Mouse (Mus musculus) liver, embryonic 14.5 days (tissue): ENCODE results near the gene Prrxl1. TPM values are rescaled to one million over a fixed set of nuclear protein-coding genes. Genes with fewer than 3 reads are reported as not detected.

ENCODE experiments used
- ATAC-seq: fragments of 200-750 bp; cut with Nextera tagmentation; 2 replicates; pipeline ENCODE4 v1.8.0; 2017; ENCODE audit warnings: moderate number of reproducible peaks, mild to moderate bottlenecking, moderate library complexity; ENCODE audit not compliant: insufficient read depth
- DNase-seq, 3 experiments: peaks; one replicate each; pipeline ENCODE4 v3.0.0-alpha.2; 2012 to 2013; ENCODE audit warnings: low read depth in 3 of 3, low spot score in 3 of 3
- H3K27ac ChIP-seq: fragments of 300-500 bp; sonication (generic); 2 replicates; pipeline ENCODE4 v1.5.1; 2014; ENCODE audit warnings: moderate library complexity, mild to moderate bottlenecking, control low read depth, inconsistent platforms
- H3K27me3 ChIP-seq: fragments of 300-500 bp; sonication (generic); 2 replicates; pipeline ENCODE4 v1.6.1; 2014; ENCODE audit warnings: mild to moderate bottlenecking, low read length, moderate library complexity; ENCODE audit not compliant: control insufficient read depth, insufficient read depth
- H3K36me3 ChIP-seq: fragments of 300-500 bp; sonication (generic); replicated peaks from 2 replicates; pipeline ENCODE4 v1.6.1; 2014; ENCODE audit warnings: low read depth; ENCODE audit not compliant: control insufficient read depth, insufficient read depth
- H3K4me1 ChIP-seq, 2 experiments: fragments of 200-500 bp in 1 of 2; fragments of 300-500 bp in 1 of 2; sonication (generic) in 1 of 2; replicated peaks; 2 replicates each; pipeline ENCODE4 v1.6.1; 2012 to 2014; ENCODE audit warnings: antibody characterized with exemption in 1 of 2, inconsistent platforms in 1 of 2, low read length in 1 of 2; ENCODE audit not compliant: control insufficient read depth in 2 of 2, insufficient read depth in 2 of 2
- H3K4me2 ChIP-seq: fragments of 300-500 bp; sonication (generic); 2 replicates; pipeline ENCODE4 v1.6.1; 2014; ENCODE audit warnings: low read depth, mild to moderate bottlenecking, control low read depth, moderate library complexity
- H3K4me3 ChIP-seq, 2 experiments: fragments of 200-500 bp in 1 of 2; fragments of 300-500 bp in 1 of 2; sonication (generic) in 1 of 2; 2 replicates each; pipeline ENCODE4 v1.5.1; 2012 to 2014; ENCODE audit warnings: low read depth in 2 of 2, low read length in 2 of 2, mild to moderate bottlenecking in 2 of 2, control low read depth in 1 of 2, inconsistent platforms in 1 of 2, moderate library complexity in 1 of 2; ENCODE audit not compliant: insufficient read depth in 1 of 2
- H3K9ac ChIP-seq: fragments of 300-500 bp; sonication (generic); replicated peaks from 2 replicates; pipeline ENCODE4 v1.6.1; 2014; ENCODE audit warnings: mild to moderate bottlenecking, control low read depth, moderate library complexity
- H3K9me3 ChIP-seq: fragments of 300-500 bp; sonication (generic); 2 replicates; pipeline ENCODE4 v1.6.1; 2016; ENCODE audit warnings: low read length, mixed read lengths; ENCODE audit not compliant: control insufficient read depth
- CTCF ChIP-seq: IDR thresholded peaks from 2 replicates; pipeline ENCODE4 v1.5.1; 2016; ENCODE audit warnings: antibody characterized with exemption, low read depth, control low read depth
- EP300 ChIP-seq: IDR thresholded peaks from 2 replicates; pipeline ENCODE4 v1.6.1; 2016; ENCODE audit warnings: antibody characterized with exemption, low read depth
- WGBS: fragments of 180-500 bp; shearing (Covaris S2); extraction: QIAGEN DNeasy Blood & Tissue Kit; methylation state at CpG from one replicate; pipeline ENCODE4 v1.1.7; 2014; ENCODE audit not compliant: insufficient replicate concordance; 5-methylcytosine and 5-hydroxymethylcytosine counted together
- polyA plus RNA-seq, 2 experiments: library from polyadenylated mRNA; depleted of rRNA in 1 of 2; stranded (reverse) in 1 of 2; unstranded in 1 of 2; fragments of >200 nt; fragmentation: Nextera tagmentation in 1 of 2; extraction: Ambion mirVana in 1 of 2; gene quantifications; 2 replicates each; pipeline versions ENCODE4 v1.2.1 to v1.2.3; 2012 to 2014

Prrxl1 gene
- polyA plus RNA-seq, 2 experiments, result not detected

DNA sequence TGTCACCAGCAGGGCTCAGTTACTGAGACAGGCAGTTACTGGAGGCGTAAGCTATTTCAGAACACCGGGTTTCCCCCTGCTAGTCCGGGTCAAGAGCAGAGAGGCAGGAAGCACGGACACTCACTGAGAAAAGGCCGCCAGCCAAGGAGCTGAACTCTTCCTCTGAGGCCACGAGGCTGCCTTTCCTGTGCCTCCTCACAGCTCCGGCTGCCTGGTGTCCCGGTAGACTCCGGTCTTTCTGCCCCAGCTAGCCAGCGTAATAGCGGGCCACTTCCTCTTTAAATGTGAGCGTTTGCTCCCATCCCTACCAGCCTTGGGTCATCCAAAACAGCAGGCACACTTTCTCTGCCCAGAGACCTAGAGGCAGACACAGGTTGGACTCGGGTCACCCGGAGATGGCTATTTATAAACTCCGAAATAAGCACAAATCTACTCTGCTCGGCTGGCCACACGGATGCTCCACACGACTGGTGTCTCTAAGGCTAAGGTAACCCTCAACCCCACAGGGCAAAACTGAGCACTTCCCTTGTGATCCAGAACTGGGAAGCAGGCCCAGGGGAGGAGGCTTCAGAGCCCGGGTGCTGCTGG, 84.1 kb downstream of the Prrxl1 start:
- H3K36me3 ChIP-seq, result no peaks in the 10 kb centered on the region
- H3K4me3 ChIP-seq, result no peak overlapping the region
- peaks cover 0 to 2% of the 10 kb centered on the region in 2 experiments; a peak in 2 of 4 replicates for H3K4me1 ChIP-seq
- no peak for DNase-seq
- WGBS, result 22% methylated on average over 19 of the region's 19 CpGs
- no peaks in the 10 kb centered on the region for H3K27me3 ChIP-seq
- no peak for TF ChIP-seq EP300
- no peak for TF ChIP-seq CTCF
- ATAC-seq, result no peak
- no peaks in the 10 kb centered on the region for H3K9me3 ChIP-seq
- no peak overlapping the region for H3K4me2 ChIP-seq
- H3K9ac ChIP-seq, result no peak overlapping the region
- no peak overlapping the region for H3K27ac ChIP-seq

DNA sequence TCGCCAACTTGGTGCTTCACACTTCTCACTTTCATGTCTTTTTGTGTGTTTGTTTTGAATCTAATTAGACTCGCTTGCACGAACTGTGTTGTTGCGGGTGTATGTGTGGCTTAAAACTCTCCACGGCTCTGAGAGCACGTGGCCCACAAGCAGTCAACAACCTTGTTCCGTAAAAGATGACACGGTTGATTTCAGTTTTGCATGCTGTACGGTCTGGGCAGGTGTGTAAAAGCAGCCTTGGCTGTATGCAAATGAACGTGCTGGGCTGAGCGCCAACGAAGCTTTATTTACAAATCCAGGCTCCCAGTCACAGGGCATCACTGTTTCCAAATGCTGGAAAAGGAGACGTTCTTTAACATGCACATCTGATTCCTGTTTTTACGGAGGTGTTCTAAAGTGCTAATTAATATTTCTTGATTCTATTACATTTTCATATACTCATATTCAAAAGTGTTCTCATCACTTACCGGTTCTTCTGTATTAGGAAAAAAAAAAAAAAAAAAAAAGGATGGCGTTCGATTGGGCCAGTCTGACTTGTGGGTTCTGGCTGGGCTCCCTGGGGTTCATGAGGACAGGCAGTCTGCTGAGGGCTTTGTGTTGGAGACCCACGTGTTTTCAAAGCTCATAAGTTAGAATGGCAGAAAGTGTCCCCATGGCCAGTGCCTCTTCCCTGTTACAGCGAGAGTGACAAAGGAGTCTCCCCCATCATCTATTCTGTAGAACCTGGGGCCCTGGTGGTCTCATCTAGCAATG, 85.0 kb downstream of the Prrxl1 start:
- DNase-seq (no peak), ATAC-seq (no peak)
- no peak overlapping the region for H3K9ac ChIP-seq
- WGBS, result 65% methylated on average over 19 of the region's 19 CpGs
- H3K4me3 ChIP-seq, result no peak overlapping the region
- no peaks in the 10 kb centered on the region for H3K9me3 ChIP-seq
- H3K4me2 ChIP-seq, result no peak overlapping the region
- H3K4me1 ChIP-seq, result peaks cover 0 to 2% of the 10 kb centered on the region in 2 experiments; a peak in 2 of 4 replicates
- no peaks in the 10 kb centered on the region for H3K27me3 ChIP-seq
- TF ChIP-seq EP300, result no peak
- no peak for TF ChIP-seq CTCF
- H3K27ac ChIP-seq, result no peak overlapping the region
- no peaks in the 10 kb centered on the region for H3K36me3 ChIP-seq

DNA sequence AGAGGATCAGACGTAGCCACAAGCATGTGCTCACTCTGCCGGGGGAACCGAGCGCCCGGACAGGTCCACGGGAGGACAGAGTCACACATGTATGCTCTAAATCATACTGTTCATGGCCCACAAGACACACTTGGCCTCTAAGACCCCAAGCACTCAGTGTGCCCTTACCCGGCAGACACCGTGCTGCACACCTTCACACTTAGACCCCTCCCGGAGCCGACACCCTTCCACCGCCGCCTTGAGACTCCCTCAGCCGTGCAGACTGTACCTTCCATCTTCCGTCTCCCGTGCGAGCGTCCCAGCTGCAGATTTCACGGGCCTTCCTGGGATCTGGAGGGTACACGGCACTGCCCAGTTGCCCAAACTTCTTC, 85.5 kb downstream of the Prrxl1 start:
- Histone ChIP-seq H3K27me3 (no peaks in the 10 kb centered on the region), H3K27ac (no peak overlapping the region), H3K4me2 (no peak overlapping the region), H3K9me3 (no peaks in the 10 kb centered on the region), H3K9ac (no peak overlapping the region), H3K4me1 (peaks cover 0 to 2% of the 10 kb centered on the region in 2 experiments; a peak in 2 of 4 replicates), H3K36me3 (no peaks in the 10 kb centered on the region), H3K4me3 (no peak overlapping the region)
- no peak for TF ChIP-seq CTCF
- TF ChIP-seq EP300, result no peak
- ATAC-seq (no peak), DNase-seq (no peak)
- WGBS, result 73% methylated on average over 19 of the region's 19 CpGs

DNA sequence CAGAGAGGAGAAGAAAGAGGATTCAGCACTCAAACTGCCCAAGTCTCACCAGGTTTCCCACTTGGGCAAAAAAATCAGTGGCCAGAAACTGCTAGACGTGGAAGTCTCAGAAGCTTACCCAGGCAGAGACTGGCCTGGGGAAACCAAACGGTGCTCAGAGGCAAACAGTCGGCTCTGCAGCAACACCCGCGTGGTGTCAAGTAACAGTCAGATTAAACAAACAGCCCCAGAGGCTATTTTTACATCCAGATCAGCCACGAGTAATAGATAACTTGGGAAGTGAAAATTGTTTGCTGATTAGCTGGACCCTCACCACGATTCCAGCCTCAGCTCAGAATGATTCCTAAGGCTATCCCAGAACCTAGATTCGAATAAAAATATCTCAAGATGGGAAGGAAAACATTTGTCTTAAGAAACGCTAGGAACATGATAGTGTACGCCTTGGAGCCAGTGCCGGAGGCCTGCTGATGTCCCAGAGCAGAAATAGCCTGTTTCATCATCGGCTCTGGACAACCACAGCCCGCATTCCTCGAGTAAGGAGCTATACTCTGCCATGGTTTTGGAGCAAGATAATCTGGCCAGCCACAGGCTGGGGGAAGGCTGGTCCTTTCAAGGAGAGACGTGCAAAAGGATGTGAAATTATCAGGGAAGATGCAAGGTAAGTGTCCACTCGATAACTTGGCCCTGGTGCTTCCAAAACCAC, 86.1 kb downstream of the Prrxl1 start, which contains the start of gene 3425401B19Rik:
TSS of gene 3425401B19Rik (minus strand) at position 170 of the 703 bp plus-strand sequence.
- TF ChIP-seq CTCF (no peak), EP300 (no peak)
- no peak for DNase-seq
- WGBS, result 39% methylated on average over 16 of the region's 16 CpGs
- H3K9ac ChIP-seq, result no peak within 1 kb of the TSS
- no peaks in the 10 kb centered on the region for H3K27me3 ChIP-seq
- H3K4me3 ChIP-seq, result no peak within 1 kb of the TSS
- no peaks in the 10 kb centered on the region for H3K36me3 ChIP-seq
- no peak for ATAC-seq
- H3K4me2 ChIP-seq, result no peak within 1 kb of the TSS
- H3K4me1 ChIP-seq, result peaks cover 0 to 2% of the 10 kb centered on the region in 2 experiments; a peak in 2 of 4 replicates
- no peak within 1 kb of the TSS for H3K27ac ChIP-seq
- no peaks in the 10 kb centered on the region for H3K9me3 ChIP-seq

GRCm38 (mm10) chr14:32695906-32696305, 96.7 kb downstream of the Prrxl1 start:
- WGBS, result 53% methylated on average over 2 of the region's 2 CpGs
- Histone ChIP-seq H3K4me3 (no peak overlapping the region), H3K27ac (no peak overlapping the region), H3K36me3 (no peaks in the 10 kb centered on the region), H3K9ac (no peak overlapping the region), H3K4me2 (no peak overlapping the region), H3K4me1 (no peaks in the 10 kb centered on the region), H3K27me3 (no peaks in the 10 kb centered on the region), H3K9me3 (no peaks in the 10 kb centered on the region)
- DNase-seq (no peak), ATAC-seq (no peak)
- no peak for TF ChIP-seq EP300
- no peak for TF ChIP-seq CTCF
